Mouse (Mus musculus): Measurements from ENCODE around the gene Mybph. TPM values are rescaled to one million over a fixed set of nuclear protein-coding genes. Genes with fewer than 3 reads are reported as not detected.
A peak's percentile ranks its signal among the peaks of the same experiment; 100 is the strongest.

The Mybph gene
- total RNA-seq, 2 experiments from 2014 or later, result not detected

- no peak for DNase-seq (ENCODE audit: extremely low spot score in 1 of 2, low spot score in 2 of 2)
- intact Hi-C loops (cut with DNase I), result no loop called here
Observed at GRCm38 (mm10) chr1:134173081-134173480, 20.2 kb upstream of the Mybph start.

- no peak for DNase-seq (ENCODE audit: extremely low spot score in 1 of 2, low spot score in 2 of 2)
- intact Hi-C loops (cut with DNase I), result no loop called here
Observed at GRCm38 (mm10) chr1:134177976-134178375, 15.3 kb upstream of the Mybph start.

- intact Hi-C loops (cut with DNase I), result no loop called here
- no peak for DNase-seq (ENCODE audit: extremely low spot score in 1 of 2, low spot score in 2 of 2)
Observed at GRCm38 (mm10) chr1:134182025-134182424, 11.2 kb upstream of the Mybph start, which contains the start of gene Chil1. Gene Chil1, plus strand, starts transcription at chr1:134182176.

DNA sequence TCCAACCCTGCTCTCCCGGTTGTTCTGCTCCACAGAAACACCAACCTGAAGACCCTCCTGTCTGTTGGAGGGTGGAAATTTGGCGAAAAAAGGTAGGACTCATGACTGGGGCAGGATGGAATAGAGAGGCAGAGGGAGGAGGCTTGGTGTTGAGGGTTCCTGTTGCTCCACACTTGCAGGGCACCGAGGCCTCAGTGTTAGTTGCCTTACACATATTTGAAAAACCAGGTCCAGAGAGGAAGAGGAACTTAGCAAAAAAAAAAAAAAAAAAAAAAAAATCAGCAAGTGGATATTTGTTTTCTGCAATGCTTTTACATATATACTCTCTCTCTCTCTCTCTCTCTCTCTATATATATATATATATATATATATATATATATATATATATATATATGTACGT, 9.2 kb upstream of the Mybph start:
- no peak for DNase-seq (ENCODE audit: extremely low spot score in 1 of 2, low spot score in 2 of 2)
- intact Hi-C loops (cut with DNase I), result no loop called here

GRCm38 (mm10) chr1:134188217-134188616, 5.0 kb upstream of the Mybph start:
- no peak for DNase-seq (ENCODE audit: extremely low spot score in 1 of 2, low spot score in 2 of 2)
- intact Hi-C loops (cut with DNase I), result no loop called here

- intact Hi-C loops (cut with DNase I), result no loop called here
- no peak for DNase-seq (ENCODE audit: extremely low spot score in 1 of 2, low spot score in 2 of 2)
Observed at GRCm38 (mm10) chr1:134188989-134189729, 4.1 kb upstream of the Mybph start.

- DNase-seq (ENCODE audit: extremely low spot score in 1 of 2, low spot score in 2 of 2), result no peak
- intact Hi-C loops (cut with DNase I), result no loop called here
Observed at GRCm38 (mm10) chr1:134191192-134191591, 2.1 kb upstream of the Mybph start.

GRCm38 (mm10) chr1:134192024-134192423, 1.2 kb upstream of the Mybph start:
- no peak for DNase-seq (ENCODE audit: extremely low spot score in 1 of 2, low spot score in 2 of 2)
- intact Hi-C loops (cut with DNase I), result no loop called here

DNA sequence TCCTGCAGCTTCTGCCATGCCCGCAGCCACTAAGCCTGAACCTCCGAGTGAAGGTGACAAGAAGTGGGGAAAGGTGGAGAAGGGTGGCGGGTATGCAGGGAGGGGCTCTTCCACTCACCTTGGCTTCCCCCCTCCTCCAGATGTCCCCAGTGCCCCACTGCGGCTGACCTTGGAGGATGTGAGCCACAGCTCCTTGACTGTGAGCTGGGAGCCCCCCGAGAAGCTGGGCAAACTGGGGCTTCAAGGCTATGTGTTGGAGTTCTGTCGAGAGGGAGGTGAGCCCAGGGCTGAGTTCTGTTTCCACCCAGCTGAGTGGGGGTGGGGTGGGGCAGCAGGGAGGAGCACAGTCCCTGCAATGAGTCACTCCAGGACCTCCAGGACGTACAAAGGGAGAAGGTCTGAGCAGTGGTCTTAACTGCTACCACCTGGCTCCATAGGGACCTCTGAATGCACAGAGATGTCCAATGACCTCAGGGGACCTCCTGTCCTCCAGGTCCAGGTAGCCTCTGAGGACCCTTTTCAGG, 488 bp downstream of the Mybph start:
- intact Hi-C loops (cut with DNase I), result no loop called here
- DNase-seq (ENCODE audit: extremely low spot score in 1 of 2, low spot score in 2 of 2), result peak in 1 of 2 experiments; percentile 45

DNA sequence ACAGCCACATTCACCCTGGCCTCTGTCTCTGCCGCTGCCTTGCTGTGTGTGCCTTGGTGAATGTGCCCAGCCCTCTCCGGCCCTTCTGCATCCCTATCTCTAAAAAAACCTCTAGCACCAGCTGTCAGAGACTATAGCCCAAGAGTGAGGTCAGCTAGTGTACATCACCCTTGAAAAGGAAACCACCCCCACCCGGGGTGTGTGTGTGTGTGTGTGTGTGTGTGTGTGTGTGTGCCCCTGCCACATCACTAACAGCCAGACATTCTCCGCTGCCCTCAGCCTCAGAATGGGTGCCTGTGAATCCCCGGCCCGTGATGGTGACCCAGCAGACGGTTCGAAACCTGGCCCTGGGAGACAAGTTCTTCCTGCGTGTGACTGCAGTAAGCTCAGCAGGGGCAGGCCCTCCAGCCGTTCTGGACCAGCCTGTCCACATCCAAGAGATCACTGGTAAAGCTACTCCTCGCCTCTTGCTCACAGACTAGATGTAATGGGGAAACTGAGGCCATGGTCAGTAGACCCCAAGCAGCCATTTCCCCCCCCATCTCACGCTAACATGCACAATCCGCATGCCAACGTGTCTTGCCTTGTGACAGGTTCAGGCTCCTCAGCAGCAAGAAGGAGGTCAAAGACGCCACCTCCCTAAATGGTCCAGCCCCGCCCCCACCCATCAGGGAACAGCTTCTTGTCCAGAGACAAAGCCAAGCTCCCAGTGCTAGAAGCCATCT, 1.2 kb downstream of the Mybph start:
- intact Hi-C loops (cut with DNase I), result loop anchor here (5.0 kb wide), 1 partner anchor 38 kb away; no protein-coding TSS in a partner anchor
- no peak for DNase-seq (ENCODE audit: extremely low spot score in 1 of 2, low spot score in 2 of 2)

DNA sequence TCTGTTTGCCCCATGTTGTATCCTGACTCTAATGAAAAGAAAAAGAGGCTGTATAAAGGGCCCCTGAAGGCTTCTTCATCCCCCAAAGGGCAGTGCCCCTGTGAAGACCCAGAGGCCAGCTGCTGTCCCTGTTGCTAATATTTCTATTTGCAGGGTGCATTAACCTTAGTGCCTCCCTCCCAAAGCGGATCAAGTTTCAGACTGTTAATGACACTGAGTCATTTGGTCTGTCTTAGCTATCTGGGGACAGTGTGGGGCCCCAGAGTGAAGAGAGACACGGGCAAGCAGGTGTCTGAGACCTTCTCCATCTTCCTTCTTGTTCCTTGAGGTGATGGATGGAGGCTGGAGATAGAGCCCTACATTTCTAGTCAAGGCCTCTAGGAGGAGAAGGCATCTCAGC, 1.9 kb downstream of the Mybph start:
- no peak for DNase-seq (ENCODE audit: extremely low spot score in 1 of 2, low spot score in 2 of 2)
- intact Hi-C loops (cut with DNase I), result loop anchor here (5.0 kb wide), 1 partner anchor 37 kb away; no protein-coding TSS in a partner anchor

GRCm38 (mm10) chr1:134195571-134195970, 2.3 kb downstream of the Mybph start:
- intact Hi-C loops (cut with DNase I), result loop anchor here (5.0 kb wide), 1 partner anchor 37 kb away; no protein-coding TSS in a partner anchor
- peak in 1 of 2 experiments; percentile 74 for DNase-seq (ENCODE audit: extremely low spot score in 1 of 2, low spot score in 2 of 2)

GRCm38 (mm10) chr1:134195979-134196378, 2.7 kb downstream of the Mybph start:
- intact Hi-C loops (cut with DNase I), result loop anchor here (5.0 kb wide), 1 partner anchor 36 kb away; no protein-coding TSS in a partner anchor
- DNase-seq (ENCODE audit: extremely low spot score in 1 of 2, low spot score in 2 of 2), result peak in 1 of 2 experiments; percentile 40

DNA sequence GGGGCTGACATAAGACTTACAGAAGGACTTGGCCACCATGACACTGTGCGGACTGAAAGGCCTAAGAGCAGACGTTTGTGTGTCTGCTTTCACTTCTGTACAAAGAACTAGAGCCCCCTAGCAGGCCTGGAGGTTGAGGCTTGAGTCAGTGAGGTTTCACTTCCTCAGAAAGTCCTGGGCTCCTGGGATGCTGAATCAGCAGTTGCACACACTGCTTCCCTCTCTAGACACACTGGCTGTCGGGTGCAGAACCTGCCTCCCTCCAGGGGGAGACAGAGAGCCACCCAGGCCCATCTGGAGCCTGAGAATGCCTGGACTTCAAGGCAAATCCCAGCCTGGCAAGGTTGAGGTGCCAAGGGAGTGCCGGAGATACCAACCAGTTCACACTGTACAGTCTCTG, 3.1 kb downstream of the Mybph start:
- peak; percentile 71 to 80 for DNase-seq (ENCODE audit: extremely low spot score in 1 of 2, low spot score in 2 of 2)
- intact Hi-C loops (cut with DNase I), result loop anchor here (5.0 kb wide), 1 partner anchor 36 kb away; no protein-coding TSS in a partner anchor

- intact Hi-C loops (cut with DNase I), result loop anchor here (5.0 kb wide), 1 partner anchor 35 kb away; no protein-coding TSS in a partner anchor
- no peak for DNase-seq (ENCODE audit: extremely low spot score in 1 of 2, low spot score in 2 of 2)
Observed at GRCm38 (mm10) chr1:134197325-134197982, 4.2 kb downstream of the Mybph start.

- intact Hi-C loops (cut with DNase I), result loop anchor here (5.0 kb wide), 1 partner anchor 34 kb away; no protein-coding TSS in a partner anchor
- DNase-seq (ENCODE audit: extremely low spot score in 1 of 2, low spot score in 2 of 2), result no peak
Observed at GRCm38 (mm10) chr1:134198197-134198995, 5.1 kb downstream of the Mybph start.

DNA sequence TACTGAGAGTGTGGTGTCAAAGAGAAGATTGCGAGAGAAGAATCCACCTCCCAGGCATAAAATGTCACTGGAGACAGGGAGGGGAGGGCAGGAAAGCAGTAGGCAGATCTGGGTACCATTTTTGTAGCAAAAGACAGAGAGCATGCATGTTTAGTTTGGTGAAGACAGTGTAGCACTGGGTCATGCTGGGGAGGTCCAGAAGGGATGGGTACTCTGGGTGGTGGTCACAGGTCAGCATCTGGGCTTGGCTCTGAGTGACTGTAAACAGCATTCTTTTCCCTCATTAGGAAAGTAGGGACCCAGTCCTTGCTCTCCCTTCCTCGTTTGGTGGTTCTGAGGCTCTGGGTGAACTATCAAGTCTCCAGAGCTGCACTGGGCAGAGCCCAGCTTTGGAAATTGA, 7.2 kb downstream of the Mybph start:
- intact Hi-C loops (cut with DNase I), result no loop called here
- no peak for DNase-seq (ENCODE audit: extremely low spot score in 1 of 2, low spot score in 2 of 2)

DNA sequence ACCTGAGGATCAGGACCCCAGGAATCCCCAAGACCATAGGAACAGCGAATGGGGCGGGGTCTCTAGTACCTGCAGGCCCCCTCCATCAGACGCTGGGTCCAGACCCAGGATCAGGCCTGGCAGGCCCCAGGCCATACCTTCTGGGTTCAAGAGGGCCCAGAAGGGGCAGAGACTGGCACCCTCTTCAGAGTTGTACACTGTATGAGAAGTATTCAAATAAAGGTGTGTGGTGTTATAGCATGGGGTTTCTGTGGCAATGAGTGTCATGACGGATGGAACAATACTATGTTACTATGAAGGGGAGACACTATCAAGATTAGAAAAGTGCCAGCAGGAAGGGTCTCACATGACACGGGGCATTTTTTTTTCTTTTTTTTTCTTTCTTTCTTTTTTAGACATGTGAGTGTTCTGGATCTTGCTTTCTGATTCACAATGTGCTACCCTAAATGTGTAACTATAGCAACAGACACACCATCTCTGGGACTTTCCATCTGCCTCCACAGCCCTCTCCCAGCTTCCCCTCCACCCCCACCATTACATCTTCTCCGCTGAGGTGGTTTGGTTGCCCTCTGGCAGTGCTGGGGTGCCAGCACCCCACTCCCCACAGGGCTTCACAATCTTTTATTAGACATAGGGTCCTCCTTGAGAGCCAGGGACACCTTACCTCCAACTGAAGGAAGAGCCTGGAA, 7.9 kb downstream of the Mybph start:
- intact Hi-C loops (cut with DNase I), result no loop called here
- DNase-seq (ENCODE audit: extremely low spot score in 1 of 2, low spot score in 2 of 2), result peak in 1 of 2 experiments; percentile 56
